Mouse (Mus musculus) skeletal muscle tissue, postnatal 0 days (tissue): ENCODE measurements around the gene Naa35. TPM values are rescaled to one million over a fixed set of nuclear protein-coding genes. Genes with fewer than 3 reads are reported as not detected.

ENCODE experiments used
- polyA plus RNA-seq: library from polyadenylated mRNA; unstranded; fragments of >200 nt; fragmentation: Nextera tagmentation; extraction: Ambion mirVana; gene quantifications from 2 replicates; pipeline ENCODE4 v1.2.1, GENCODE M21; 2015

The Naa35 gene
- 33.9 and 36.4 TPM in 2 replicates for polyA plus RNA-seq

GRCm38 (mm10) chr13:59584947-59585647 is at the start of gene Naa35, which contains the start of gene Agtpbp1:
Gene Naa35, plus strand, starts transcription at chr13:59585259.
Gene Agtpbp1, minus strand, starts transcription at chr13:59585227.

GRCm38 (mm10) chr13:59675151-59676011 is 90.3 kb downstream of the Naa35 start, which contains the start of gene Golm1:
Gene Golm1, minus strand, starts transcription at chr13:59675811.

Other genes starting within 250 kb of the Naa35 start
- 7.2 and 11.4 TPM in 2 replicates for gene Agtpbp1, start within 50 bp of the Naa35 start, polyA plus RNA-seq
- 12.4 and 13.1 TPM in 2 replicates for gene Golm1, start 90.6 kb downstream of the Naa35 start, polyA plus RNA-seq
- not detected in 2 replicates for gene 4921517D22Rik, start 108.8 kb downstream of the Naa35 start, polyA plus RNA-seq
- not detected in 2 replicates for gene Spata31d1a, start 125.1 kb downstream of the Naa35 start, polyA plus RNA-seq
- not detected in 2 replicates for gene Spata31d1b, start 127.0 kb downstream of the Naa35 start, polyA plus RNA-seq
- not detected in 2 replicates for gene Spata31d1d, start 146.5 kb downstream of the Naa35 start, polyA plus RNA-seq
- not detected in 2 replicates for gene 1700014D04Rik, start 161.5 kb downstream of the Naa35 start, polyA plus RNA-seq
- gene Isca1, start 184.6 kb downstream of the Naa35 start, polyA plus RNA-seq, result 188 and 190 TPM in 2 replicates
- gene Gm49354, start 197.0 kb downstream of the Naa35 start, polyA plus RNA-seq, result not detected in 2 replicates
- gene Tut7, start 237.9 kb downstream of the Naa35 start, polyA plus RNA-seq, result 26.7 and 28.3 TPM in 2 replicates